Mouse (Mus musculus) gastrocnemius, postnatal 10 days (tissue): ENCODE measurements at regions not wholly inside any gene's neighbourhood (a gene's known extent, or its start where the extent isn't known, plus 50 kb on each side); places are given as distances from the start of the nearest gene placed in this dataset.

Experiments
- DNase-seq: peaks from one replicate; pipeline ENCODE4 v3.0.0; 2021; ENCODE audit warnings: mixed read lengths

DNA sequence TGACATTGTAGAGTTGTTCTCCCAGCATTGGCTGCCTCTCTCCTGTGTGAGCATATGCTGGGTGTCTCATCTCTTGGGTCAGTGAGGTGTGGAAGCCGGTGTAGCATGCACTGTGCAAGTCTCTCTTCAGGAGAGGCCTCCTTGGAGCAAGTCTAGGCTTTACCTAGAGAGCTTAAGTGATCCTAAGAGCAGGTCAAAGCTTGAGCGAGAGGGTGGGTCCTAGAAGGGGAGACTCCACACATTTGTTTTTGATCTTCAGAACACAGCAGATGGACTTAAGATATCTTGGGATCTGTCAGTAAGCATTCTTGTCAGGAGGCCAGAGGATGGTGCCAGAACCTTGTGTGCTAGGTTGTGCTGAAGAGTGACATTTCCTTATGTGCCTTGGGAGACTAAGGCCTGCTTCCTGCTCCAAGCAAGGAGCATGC lies 136.4 kb downstream of the Tmx1 start:
- DNase-seq = peak; percentile 31

DNA sequence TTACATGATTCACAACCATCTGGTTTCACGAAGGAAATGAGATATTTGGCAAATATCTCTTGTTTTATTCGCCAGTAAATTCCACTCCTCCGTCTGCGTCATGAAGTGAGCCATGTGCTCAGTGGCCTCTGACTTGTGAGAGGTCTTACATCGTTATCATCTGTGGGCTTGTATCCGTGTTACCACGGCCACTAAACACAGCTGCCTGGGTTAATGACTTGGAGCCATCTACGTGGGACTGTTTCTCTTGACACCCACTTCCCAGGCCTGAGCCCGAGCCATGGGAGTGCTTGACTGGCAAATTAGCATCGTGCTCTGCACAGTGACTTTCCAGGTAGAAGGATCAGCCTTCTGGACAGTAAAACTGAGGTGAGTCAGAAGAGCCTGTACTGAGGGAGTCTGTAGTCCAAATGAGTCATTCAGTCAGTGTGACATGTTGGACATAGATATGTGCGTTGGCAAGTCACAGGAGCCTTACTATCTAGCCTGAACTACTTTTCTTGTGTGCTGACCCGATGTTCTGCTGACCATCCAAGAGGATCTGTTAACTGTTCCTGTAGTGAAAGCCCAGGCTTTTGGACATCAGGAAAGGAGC lies 137.7 kb downstream of the Tmx1 start:
- DNase-seq = peak; percentile 20

DNA sequence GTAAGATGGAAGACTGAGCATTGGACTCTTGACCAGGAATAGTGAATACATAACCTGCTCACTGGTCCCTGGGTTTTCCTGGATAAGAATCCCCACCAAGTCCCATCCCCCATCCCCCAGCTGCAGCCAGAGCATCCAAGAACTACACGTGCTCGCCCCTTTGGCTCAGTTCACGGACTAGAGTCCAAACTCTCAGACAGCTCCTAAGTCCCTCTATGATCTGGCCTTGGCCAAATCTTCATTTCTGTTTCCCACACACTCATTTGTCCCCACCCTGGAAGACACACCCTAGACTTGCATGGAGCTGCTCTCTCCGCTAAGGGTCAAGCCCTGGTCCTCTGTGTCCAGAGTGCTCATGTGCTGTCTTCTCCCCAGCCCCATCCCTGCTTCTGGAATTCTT lies 139.9 kb downstream of the Tmx1 start:
- DNase-seq = peak; percentile 30

GRCm38 (mm10) chr12:70598211-70598701 lies 145.4 kb downstream of the Tmx1 start:
- peak; percentile 70 for DNase-seq

GRCm38 (mm10) chr12:70599731-70600130 lies 146.8 kb downstream of the Tmx1 start:
- DNase-seq = no peak

GRCm38 (mm10) chr12:70603869-70604268 lies 151.0 kb downstream of the Tmx1 start:
- no peak for DNase-seq

GRCm38 (mm10) chr12:70608672-70609071 lies 155.8 kb downstream of the Tmx1 start:
- no peak for DNase-seq

DNA sequence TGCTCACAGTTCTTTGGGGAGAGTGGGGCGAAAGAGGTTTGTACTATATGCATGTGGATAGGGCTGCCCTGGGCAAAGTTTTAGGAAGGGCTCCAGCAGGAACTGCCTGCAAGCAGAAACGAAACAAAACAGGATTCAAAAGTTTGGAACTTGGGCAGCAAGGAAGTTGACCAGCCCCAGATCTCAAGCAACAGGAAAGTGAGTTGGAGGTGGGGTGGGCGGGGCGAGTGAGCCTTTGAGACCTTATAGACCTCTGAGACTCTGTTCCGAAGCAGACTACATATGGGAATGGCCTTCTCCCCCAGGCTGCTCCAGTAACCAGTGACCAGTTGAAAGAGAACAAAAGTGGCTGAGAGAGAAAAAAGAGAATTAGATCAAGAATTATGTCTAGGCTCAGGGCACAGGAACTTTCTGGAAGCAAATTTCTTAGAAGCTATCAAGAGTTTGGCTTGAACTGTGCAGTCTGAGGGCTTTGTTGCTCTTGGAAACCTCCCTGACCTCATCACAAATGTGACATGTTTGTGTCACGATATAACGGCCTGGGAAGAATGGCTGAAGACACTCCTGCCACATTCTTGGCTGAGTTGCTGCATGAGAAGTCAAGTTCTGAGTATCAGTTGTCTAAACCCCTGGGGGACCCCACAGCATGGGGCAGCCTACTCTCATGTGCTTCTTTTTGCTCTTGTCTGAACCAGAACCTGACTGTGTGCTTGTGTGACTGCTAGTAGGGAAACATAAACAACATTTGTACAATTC lies 156.4 kb downstream of the Tmx1 start:
- DNase-seq = no peak

GRCm38 (mm10) chr12:70611891-70612290 lies 159.0 kb downstream of the Tmx1 start:
- DNase-seq = no peak

DNA sequence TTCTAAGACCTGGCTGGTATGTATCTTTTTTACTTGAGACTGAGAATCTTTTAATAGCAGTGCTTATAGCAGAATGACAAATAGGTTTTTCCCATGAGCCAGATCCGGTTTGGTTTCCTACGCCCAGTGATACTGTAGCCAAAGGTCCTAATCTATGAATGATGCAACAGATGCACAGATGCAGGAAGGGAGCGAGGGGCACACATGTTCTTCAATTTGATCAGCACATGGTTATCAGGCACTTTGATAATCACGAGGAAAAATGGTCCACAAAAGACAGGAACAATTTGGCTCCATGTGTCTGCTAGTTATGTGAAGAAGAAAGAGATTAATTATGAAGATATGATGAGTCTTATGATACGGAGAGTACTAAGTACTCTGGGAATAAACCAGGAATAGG lies 160.3 kb downstream of the Tmx1 start:
- DNase-seq = no peak

DNA sequence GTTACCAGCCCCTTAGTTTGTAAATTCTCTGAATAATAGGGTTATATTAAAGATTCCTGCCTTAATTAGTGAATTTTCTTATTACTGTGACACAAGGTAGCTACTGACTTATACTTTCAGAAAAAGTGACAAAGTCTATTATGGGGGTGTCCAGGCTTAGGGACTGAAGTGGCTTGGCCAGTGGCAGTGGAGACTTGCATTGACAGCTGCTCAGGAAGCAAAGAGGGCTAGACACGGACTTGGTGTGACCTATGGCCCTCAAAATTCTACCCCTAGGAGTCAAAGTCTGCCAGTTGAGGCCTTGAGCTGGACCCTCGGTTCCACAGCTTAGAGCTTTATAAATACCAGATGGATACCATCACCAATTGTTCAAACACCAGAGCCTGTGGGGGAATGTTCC lies 161.2 kb downstream of the Tmx1 start:
- no peak for DNase-seq

DNA sequence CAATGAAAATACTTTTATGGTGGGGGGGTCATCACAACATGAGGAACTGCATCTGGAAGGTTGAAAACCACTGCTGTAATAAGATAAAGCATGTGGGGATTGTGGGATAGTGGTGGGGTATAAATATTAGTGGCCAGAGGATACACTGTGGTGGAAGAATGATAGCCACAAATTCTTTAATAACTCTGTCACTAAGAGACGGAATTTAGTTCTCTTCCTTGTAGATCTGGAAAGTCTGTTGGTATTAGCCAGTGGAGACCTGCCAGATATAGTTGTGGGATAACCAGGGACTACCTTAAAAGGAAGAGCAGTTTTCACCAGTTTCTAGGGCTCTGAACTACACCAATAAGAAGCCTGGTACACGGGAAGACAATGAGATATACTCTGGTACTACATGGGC lies 161.8 kb downstream of the Tmx1 start:
- no peak for DNase-seq

- no peak for DNase-seq
These were observed 162.2 kb downstream of the Tmx1 start for GRCm38 (mm10) chr12:70615123-70615522.

DNA sequence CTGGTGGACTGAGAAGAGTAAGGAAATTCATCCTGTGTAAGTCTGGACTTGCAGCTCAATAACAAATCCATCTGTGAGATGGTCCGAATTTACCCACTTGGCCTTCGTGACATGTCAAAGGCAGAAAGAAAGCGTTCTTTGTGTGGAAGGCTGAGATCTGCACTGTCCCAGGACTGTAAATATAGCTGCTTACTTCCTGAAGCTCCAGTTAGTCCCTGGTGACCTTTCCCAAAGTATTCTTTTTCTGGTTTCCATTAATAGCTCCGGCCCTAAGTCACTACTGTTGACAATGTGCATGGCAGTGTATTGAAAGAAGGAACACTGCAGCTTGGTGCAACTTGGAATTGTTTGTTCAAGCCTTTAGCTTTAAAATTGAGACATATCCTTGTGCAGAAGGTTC lies 163.2 kb downstream of the Tmx1 start:
- no peak for DNase-seq

- DNase-seq = no peak
These were observed 163.6 kb downstream of the Tmx1 start for GRCm38 (mm10) chr12:70616487-70616886.

DNA sequence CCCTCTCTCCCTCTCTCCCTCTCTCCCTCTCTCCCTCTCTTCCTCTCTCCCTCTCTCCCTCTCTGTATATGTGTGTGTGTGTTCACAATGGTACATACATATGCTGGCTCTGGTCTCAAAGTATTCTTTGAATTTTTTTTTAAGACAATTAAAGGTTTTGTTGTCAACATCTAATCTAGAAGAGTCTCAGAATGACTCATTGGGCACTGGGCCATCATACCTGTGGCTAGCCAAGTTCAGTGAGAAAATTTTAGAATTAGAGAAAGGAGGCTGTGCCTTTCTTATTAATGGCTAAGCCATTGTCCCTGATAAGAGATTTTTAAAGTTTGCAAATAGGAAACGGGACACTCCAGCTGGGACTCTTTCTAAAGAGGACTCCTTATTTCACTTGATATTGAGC lies 164.1 kb downstream of the Tmx1 start:
- DNase-seq = no peak

GRCm38 (mm10) chr12:70617979-70618378 lies 165.1 kb downstream of the Tmx1 start:
- no peak for DNase-seq

DNA sequence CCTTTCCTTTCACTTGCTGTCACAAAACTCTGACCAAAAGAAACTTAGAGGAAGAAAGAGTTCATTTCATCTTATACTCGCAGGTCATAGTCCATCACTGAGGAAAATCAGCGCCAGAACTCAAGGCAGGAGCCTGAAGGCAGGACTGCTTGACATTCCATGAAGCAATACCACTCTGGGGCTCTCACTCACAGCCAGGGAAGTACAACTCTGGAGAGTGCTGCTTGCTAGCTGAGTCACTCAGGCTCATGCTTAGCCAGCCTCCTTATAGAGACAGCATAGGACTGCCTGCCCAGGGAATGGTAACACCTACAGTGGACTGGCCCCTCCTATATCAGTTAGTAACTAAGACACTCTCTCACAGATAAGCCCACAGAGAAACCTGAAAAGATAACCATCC lies 166.5 kb downstream of the Tmx1 start:
- no peak for DNase-seq

DNA sequence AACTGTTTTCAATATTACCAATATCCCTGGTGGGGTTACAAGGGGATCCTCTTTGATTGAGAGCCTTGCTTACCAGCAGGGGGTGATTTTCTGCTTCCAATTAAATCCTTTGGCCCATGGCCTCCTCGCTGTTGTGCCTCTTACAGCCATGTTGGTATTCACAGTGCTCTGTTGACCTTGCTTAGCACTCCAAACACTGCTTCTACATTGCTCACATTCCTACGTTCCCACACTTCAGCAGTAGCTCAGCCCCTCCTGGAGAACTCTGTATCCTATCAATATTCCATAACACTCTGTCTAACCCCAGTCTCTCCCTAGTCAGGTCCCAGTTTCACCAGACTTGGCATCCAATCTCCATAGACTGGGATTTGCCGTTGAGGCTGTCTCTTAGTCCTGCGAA lies 169.1 kb downstream of the Tmx1 start:
- no peak for DNase-seq

GRCm38 (mm10) chr12:70624298-70624980 lies 171.5 kb downstream of the Tmx1 start:
- DNase-seq = no peak

DNA sequence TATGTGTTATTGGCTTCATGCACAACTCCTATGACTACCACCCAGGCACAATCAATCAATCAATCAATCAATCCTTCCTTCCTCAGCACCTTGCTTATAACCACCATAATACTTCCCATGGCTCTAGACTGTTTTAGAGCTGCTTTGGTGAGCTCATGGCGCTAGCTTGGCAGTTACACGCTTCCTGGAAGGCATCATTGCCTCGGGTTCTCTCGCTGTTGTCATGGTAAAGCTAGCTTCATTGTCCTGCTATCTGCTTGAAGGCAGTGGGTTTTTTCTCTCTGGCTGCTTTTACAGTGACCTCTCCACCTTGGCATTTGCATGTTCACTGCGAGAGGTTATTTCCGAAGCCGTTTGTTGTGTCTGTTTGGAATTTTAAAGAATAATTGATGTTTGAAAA lies 174.7 kb downstream of the Tmx1 start:
- DNase-seq = no peak

DNA sequence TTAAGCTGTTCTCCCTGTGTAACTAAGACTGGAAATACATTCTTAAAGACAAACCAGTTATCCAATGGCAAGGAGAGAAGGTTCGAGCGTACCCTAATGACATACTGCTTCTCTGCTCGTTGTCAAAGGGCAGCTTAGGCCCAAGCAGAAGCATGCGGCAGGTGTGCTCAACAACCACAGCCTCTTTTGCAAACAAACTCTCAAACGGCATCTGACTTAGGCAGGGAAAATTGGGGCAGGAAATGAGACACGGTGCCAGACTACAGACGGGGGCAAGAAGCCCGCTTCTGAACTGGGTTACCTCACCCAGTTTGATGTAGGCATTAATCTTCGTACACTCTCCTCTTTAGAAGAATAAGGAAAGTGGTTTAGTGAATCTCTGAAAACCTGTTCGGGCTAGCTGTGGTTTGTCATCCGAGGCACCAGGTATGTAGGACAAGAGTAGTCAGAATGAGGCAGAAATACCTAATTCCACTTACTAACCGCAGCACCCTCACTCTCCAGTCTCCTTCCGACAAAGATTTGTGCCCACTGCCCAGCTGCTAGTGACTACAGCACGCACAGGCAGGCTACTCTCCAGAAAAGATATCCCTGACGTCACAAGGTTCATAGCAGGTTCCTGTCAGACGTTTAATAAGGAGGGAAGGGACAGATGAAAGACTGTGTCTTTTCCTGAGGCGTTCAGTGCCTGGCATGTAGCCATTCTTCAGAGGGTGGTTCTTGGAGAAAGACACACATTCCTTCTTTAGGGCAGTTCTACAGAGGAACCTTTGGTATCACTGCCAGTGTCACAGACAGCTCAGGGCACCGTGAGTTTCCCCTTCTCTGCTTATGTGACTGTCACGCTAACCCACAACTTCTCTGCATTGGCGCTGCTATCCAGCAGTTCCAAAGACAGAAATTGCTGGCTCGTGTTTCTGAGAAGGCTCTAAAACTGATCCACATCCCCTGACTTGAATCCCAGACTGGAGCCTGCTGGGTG lies 175.8 kb downstream of the Tmx1 start:
- no peak for DNase-seq
